Mouse (Mus musculus) liver, postnatal 0 days (tissue): Measurements from ENCODE around the gene Mrps6.

ENCODE experiments used
- CTCF ChIP-seq: sonication (generic); IDR thresholded peaks from 2 replicates; pipeline ENCODE4 v1.5.1; 2016; ENCODE audit warnings: antibody characterized with exemption, low read depth
- EP300 ChIP-seq: IDR thresholded peaks from 2 replicates; pipeline ENCODE4 v1.6.1; 2016; ENCODE audit warnings: antibody characterized with exemption, low read depth, mild to moderate bottlenecking

DNA sequence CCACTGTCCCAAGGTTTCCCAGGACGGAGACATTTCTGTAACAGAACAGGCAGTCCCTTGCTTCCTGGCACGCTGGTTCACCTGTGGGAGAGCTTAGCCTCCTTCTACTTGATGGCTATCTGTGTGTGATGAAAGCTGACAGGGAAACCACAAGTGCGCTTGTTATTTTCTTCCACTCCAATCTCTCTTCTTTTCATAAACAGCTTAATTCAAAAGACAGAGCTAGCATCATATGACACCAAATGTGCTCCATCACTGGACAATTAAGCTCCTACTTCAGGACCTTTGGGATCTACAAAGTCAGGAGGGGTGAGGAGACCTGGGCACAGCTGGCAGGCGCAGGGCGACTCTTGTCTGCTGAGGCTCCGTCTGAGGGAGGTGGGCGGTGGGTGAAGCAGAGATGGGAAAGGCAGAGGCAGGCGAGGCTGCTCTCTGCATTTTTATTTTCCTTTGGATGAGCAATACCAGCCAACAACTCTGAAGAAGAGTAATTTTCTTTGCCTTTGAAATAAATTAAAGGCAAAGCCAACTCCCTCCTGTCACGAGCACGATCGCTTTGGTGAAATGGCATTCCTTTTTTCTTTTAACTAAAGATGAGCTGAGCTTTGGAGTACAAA, 76.2 kb downstream of the Mrps6 start:
- TF ChIP-seq EP300 (no peak), CTCF (no peak)
